Mouse (Mus musculus) T-helper 17 cell (primary cell): ENCODE measurements around the gene Cdh5.

Experiments
- in situ Hi-C, 2 experiments: fragments of 300-600 bp; cut with MboI, MseI; formaldehyde crosslinking; loops; 1 replicate in 1 of 2; 2 replicates in 1 of 2; pipeline ENCODE4 v1.15.1; 2025; ENCODE audit warnings: high pct_unique_total_duplicates in 2 of 2

Gene Cdh5

DNA sequence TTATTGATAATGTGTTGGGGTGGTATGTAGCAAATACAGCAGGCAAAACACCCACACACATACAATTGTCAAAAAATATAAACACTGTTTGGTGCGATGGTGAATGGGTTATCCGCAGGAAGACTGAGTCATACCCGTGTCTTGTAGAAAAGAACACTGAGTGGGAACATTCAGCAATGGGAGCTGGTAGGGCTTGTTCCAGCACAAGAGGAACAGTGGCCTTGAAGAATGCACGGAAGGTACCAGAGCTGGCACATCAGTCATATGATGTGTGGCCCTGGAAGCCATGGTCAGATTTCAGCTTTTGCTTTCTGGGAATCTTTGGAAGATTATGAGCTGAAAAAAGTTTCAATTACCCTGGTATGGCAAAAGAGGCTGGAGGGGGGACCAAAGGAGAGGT is 85.4 kb downstream of the Cdh5 start:
- in situ Hi-C loops, result no loop called here

DNA sequence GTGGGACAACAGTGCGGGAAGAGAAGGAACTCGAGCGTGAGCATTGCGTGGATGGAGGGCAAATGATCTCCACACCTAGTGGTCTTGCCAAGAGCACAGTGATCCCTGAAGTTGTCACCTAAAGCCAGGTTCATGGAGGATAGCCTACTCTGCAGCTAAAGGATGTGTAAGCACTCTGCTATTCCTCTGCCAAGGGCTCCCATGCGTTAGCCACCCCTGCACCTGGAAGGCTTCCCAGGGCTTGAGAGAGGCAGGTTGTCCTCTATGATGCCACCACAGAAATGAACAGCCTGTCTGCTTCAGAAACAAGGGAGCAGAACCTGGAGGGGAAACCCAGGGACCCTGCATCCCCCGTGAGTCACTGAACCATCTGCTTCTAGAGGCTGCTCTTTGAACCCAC is 86.2 kb downstream of the Cdh5 start:
- in situ Hi-C loops, result no loop called here

DNA sequence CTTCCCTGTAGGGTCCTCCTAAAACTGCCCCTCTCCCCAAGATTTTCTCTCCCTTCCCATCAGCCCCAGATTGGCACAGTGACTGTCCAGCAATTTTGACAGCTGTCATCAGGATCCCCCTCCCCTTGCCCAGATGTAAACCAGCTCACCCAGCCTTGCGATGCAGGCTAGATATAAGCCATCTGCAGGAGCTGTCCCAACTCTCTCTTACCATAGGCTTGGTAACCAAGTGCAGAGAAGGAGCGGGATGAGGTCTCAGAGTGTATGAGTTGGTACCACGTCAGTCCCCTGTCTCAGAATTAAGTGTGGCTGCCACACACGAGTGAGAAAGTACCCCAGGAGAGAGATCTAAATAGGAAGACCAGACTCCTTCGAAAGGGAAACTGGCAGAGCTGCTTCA is 87.0 kb downstream of the Cdh5 start:
- in situ Hi-C loops, result no loop called here

DNA sequence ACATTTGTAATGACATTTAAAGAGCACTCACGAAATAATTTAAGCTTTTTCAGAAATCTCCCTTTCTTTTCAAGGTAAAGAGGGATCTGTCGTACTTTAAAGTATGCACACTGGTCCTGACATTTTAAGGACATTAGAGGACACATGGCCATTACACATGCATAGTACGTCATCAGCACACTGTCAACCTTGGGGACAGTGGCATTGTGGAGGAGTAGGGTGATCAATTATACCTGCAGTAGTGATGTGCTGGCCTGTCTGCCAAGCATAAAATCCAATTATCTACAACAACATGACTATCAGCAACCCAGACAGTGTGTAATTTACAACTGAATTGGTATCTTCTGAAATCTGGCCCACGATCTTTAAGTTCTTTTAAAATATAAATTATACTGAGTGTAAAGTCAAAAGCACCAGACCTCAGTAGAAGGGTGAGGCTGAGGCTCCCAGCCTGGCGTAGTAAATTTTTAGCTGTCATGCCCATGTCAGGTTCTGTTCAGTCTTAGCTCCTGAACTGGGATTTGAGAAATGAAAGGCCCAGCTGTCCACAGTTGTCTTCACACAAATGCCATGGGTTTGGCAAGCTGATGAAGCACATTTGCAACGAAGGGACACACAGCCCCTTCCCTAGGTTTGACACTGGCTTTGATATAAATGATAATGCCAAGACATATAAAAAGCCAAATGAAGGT is 89.5 kb downstream of the Cdh5 start:
- in situ Hi-C loops, result no loop called here

DNA sequence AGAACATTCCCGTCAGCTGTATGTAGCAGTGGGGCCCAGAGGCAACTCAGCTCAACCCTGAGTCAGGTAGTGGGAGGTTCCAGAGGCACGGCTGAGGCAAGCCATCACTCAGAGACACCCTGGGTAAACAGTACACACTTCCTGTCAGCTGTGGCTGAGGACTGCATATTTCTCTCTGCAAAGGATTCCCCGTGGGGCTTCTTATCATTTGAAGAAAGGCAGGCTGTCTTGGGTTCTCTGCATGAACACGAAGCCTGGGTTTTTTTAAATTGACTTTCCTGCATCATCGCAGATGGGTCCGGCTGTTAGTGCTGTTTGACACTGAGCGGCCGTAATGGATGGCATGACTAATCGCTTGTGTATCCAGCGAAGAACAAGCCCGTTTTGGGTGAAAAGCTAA is 90.1 kb downstream of the Cdh5 start:
- in situ Hi-C loops, result no loop called here
